Mouse (Mus musculus) heart, adult 18-20 months (tissue): ENCODE data around the gene Lrrn2. TPM values are rescaled to one million over a fixed set of nuclear protein-coding genes. Genes with fewer than 3 reads are reported as not detected.

Source experiments
- DNase-seq, 2 experiments: peaks; one replicate each; pipeline ENCODE4 v3.0.0; 2021 to 2022; ENCODE audit warnings: mixed read lengths in 1 of 2
- total RNA-seq, 2 experiments: library from RNA; stranded (reverse); gene quantifications; 2 replicates each; pipeline ENCODE4 v1.2.3; 2021

The Lrrn2 gene
- total RNA-seq, 2 experiments from 2014 or later: 3.8 to 4.2 TPM

- no peak for DNase-seq
Observed at GRCm38 (mm10) chr1:132885701-132886100, 5.6 kb downstream of the Lrrn2 start.

- DNase-seq: no peak
Observed at GRCm38 (mm10) chr1:132886626-132887025, 6.6 kb downstream of the Lrrn2 start.

- DNase-seq: no peak
Observed at GRCm38 (mm10) chr1:132888811-132889210, 8.7 kb downstream of the Lrrn2 start.

- peak; percentile 7 to 17 for DNase-seq
Observed at GRCm38 (mm10) chr1:132890161-132890794, 10.2 kb downstream of the Lrrn2 start.

GRCm38 (mm10) chr1:132892065-132892464, 12.0 kb downstream of the Lrrn2 start:
- DNase-seq: no peak

- peak; percentile 37 to 46 for DNase-seq
Observed at GRCm38 (mm10) chr1:132893311-132894077, 13.4 kb downstream of the Lrrn2 start.

GRCm38 (mm10) chr1:132899029-132899428, 19.0 kb downstream of the Lrrn2 start:
- no peak for DNase-seq

- no peak for DNase-seq
Observed at GRCm38 (mm10) chr1:132899626-132900025, 19.6 kb downstream of the Lrrn2 start.

GRCm38 (mm10) chr1:132900945-132901344, 20.9 kb downstream of the Lrrn2 start:
- DNase-seq: no peak

- no peak for DNase-seq
Observed at GRCm38 (mm10) chr1:132903519-132903918, 23.4 kb downstream of the Lrrn2 start.

GRCm38 (mm10) chr1:132909090-132909489, 29.0 kb downstream of the Lrrn2 start:
- no peak for DNase-seq

- DNase-seq: no peak
Observed at GRCm38 (mm10) chr1:132909951-132910350, 29.9 kb downstream of the Lrrn2 start.

- no peak for DNase-seq
Observed at GRCm38 (mm10) chr1:132910414-132911041, 30.5 kb downstream of the Lrrn2 start.

GRCm38 (mm10) chr1:132915849-132916493, 35.9 kb downstream of the Lrrn2 start:
- no peak for DNase-seq

- no peak for DNase-seq
Observed at GRCm38 (mm10) chr1:132917554-132917953, 37.5 kb downstream of the Lrrn2 start.

GRCm38 (mm10) chr1:132918117-132918680, 38.1 kb downstream of the Lrrn2 start:
- DNase-seq: peak in 1 of 2 experiments; percentile 9

GRCm38 (mm10) chr1:132919258-132919657, 39.2 kb downstream of the Lrrn2 start:
- no peak for DNase-seq

GRCm38 (mm10) chr1:132921071-132921470, 41.0 kb downstream of the Lrrn2 start:
- no peak for DNase-seq

- DNase-seq: no peak
Observed at GRCm38 (mm10) chr1:132922257-132922656, 42.2 kb downstream of the Lrrn2 start.

GRCm38 (mm10) chr1:132925270-132925669, 45.2 kb downstream of the Lrrn2 start:
- DNase-seq: no peak

GRCm38 (mm10) chr1:132928032-132928906, 48.2 kb downstream of the Lrrn2 start:
- DNase-seq: no peak
